Mouse (Mus musculus) gastrocnemius, postnatal 14 days (tissue): Measurements from ENCODE around the gene Cp. TPM values are rescaled to one million over a fixed set of nuclear protein-coding genes. Genes with fewer than 3 reads are reported as not detected.

ENCODE experiments used
- DNase-seq: peaks from one replicate; pipeline ENCODE4 v3.0.0; 2021; ENCODE audit warnings: mixed read lengths
- intact Hi-C: fragments of 180-260 bp; cut with DNase I; formaldehyde crosslinking; loops from one replicate; pipeline ENCODE4 v1.15.1; 2025; ENCODE audit warnings: low total_unique reads
- total RNA-seq, 2 experiments: library from RNA; stranded (reverse); gene quantifications; 2 replicates each; pipeline ENCODE4 v1.2.3; 2021

Gene Cp
- total RNA-seq, 2 experiments from 2014 or later: 7.0 to 8.1 TPM

GRCm38 (mm10) chr3:20057306-20058196, 100.7 kb downstream of the Cp start, which contains the start of gene Hltf:
Hltf (plus strand) TSS chr3:20057811.
- peak; percentile 89 for DNase-seq
- intact Hi-C loops: no loop called here

- DNase-seq: no peak
- intact Hi-C loops: no loop called here
Measured at GRCm38 (mm10) chr3:20058197-20058541, 101.3 kb downstream of the Cp start.

Other genes starting within 250 kb of the Cp start
- 1 to 10 TPM; 3.5 to 3.6 TPM for gene Hps3, start 78.3 kb downstream of the Cp start, total RNA-seq
- gene Hltf, start 100.8 kb downstream of the Cp start, total RNA-seq: 1 to 10 TPM; 3.6 to 4.1 TPM
- gene Gyg, start 198.3 kb downstream of the Cp start, total RNA-seq: 100 to 1,000 TPM; 201 to 205 TPM